Mouse (Mus musculus): ENCODE measurements around the gene Cnmd.
A peak's percentile ranks its signal among the peaks of the same experiment; 100 is the strongest.

The Cnmd gene

GRCm38 (mm10) chr14:79645378-79645777 is 16.6 kb downstream of the Cnmd start:
- DNase-seq (ENCODE audit: low spot score in 2 of 2): no peak

GRCm38 (mm10) chr14:79642063-79642462 is 19.9 kb downstream of the Cnmd start:
- DNase-seq (ENCODE audit: low spot score in 2 of 2): no peak

DNA sequence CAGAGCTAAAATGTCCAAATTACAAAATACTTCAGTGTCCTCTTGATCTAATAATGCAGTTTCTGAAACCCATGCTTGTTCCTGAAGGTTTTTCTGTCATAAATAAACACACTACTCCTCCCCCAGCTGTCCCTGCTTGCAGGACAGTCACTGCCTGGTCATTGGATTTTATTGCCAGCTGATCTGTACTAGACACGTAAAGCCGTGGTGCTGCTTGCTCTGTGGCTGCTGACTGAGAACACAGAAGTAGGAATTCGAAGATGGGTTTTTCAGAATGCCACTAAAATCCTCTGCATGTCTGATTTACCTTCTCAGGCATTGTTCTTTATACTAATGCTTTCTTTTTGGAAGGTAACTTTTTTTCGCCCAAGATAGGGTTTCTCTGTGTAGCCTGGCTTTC is 25.2 kb downstream of the Cnmd start:
- DNase-seq (ENCODE audit: low spot score in 2 of 2): no peak

DNA sequence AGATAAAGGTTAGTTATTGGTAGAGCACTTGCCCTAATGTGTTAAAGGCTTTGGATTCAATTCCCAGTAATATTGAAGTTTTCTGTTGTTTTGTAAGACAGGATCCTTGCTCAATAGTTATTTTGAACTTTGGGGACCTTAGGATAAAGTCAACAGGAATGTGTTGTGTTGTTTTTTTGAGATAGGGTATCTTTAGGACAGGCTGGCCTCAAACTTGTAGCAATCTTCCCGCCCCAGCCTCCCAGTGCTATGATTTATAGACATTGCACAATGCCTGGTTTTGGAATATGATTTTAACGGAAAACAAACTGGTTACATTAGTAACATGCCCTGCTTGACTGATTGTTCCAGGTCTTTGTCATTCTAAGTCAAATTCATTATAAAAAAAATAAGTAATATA is 28.8 kb downstream of the Cnmd start:
- no peak for DNase-seq (ENCODE audit: low spot score in 2 of 2)

DNA sequence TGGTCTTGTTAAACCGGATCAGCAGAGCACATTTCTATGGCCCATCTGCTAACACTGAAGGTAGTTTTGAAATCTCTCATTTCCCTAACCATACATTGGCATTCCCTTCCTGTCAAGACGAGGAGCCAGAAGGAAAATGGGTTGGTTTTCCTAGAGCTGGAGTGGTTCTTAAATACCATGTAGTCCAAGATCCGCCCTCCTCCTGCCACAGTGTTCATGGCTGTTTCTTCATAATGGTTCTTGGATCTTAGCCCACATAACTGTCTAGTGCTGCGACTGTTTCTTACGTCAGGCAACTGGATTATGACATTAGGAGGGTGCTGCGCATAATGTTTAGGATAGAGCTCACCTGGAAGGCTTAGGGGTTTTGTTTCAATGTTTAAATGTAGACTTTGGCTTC is 29.6 kb downstream of the Cnmd start:
- no peak for DNase-seq (ENCODE audit: low spot score in 2 of 2)

GRCm38 (mm10) chr14:79621143-79621542 is 40.8 kb downstream of the Cnmd start:
- no peak for DNase-seq (ENCODE audit: low spot score in 2 of 2)

GRCm38 (mm10) chr14:79619802-79620201 is 42.2 kb downstream of the Cnmd start:
- DNase-seq (ENCODE audit: low spot score in 2 of 2): no peak

DNA sequence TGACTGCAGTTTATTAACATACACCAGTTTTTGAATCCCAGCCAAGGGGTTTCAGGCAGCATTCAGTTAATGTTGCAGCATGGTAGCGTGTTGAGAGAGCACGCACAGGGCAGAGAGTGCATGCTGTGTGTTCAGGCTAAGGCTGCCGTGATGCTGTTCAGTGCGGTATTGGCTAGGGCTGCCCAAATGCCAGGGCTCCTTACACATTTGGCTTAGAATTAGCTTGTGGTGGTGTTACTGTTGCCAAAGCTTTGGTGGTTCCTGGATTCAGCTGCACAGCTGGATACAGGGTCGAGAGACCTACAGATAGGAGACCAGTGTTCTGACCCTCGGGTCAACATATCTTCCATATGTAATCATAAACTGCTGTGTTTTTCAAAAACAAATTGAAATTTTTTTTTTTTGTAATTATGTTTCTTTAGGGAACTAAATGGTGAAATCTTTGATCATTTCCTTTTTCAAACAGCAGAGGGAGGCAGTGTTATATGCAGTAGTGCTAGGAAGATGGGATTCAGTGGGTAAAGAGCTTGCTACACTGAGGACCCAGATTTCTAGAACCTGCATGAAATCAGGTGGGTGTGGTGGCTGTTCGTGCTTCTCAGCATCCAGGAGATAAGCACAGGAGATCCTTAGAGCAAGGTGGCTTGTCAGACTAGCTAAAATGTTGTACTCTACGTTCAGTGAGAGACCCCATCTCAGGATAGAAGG is 44.7 kb downstream of the Cnmd start:
- DNase-seq (ENCODE audit: low spot score in 2 of 2): no peak

DNA sequence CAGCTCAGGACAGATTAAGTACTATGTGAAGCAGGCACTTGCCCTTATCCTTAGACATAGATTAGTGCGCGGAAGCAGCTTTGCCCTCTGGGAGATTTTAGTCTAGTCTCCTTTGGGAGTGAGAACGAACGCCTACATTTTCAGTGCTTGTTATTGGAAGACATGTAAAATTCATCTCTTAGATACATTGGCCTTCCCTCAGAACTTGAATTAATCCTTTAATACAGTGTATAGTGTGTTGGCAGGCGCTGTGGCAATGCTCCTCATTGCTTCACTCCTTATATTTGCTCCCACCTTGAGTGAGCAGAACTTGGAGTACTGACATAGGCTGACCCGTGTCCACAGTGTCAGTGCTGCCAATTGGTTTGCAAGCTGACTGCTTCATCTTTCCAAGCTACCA is 53.7 kb downstream of the Cnmd start:
- no peak for DNase-seq (ENCODE audit: low spot score in 2 of 2)

- no peak for DNase-seq (ENCODE audit: low spot score in 2 of 2)
These were observed 54.6 kb downstream of the Cnmd start for GRCm38 (mm10) chr14:79607352-79607751.

DNA sequence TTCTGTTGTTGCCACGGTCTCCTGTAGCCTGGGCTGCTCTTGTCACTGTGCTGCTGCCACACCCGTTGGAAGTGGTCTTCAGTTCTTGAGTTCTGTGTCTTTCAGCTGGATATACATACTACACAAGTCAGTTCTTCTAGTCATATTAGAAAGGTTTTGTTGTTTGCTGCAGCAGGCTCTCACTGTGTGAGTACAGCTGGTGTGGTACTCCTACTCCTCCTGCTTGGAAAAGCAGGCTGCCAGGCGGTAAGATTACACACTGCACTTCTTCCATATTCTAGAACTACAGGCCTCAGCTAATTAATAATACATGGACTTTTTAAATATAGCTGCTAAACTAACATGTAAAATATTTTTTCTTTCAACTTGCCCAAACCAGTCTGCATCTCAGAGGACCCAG is 55.1 kb downstream of the Cnmd start:
- peak; percentile 38 to 60 for DNase-seq (ENCODE audit: low spot score in 2 of 2)

DNA sequence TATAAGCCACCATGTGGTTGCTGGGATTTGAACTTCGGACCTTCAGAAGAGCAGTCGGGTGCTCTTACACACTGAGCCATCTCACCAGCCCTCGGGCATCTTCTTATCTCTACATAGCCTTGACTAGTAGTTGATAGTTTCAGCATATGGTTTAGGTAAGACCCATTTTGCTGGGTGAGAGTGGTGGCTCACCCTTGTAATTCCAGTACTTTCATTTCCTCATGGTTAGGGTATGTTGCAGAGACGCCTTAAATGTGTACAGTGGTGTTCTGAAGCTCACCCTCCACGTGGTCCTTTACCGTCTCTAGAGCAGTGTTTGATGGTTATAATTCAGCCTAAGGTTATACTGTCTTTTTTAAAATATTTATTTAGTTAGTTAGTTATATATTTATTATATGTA is 55.6 kb downstream of the Cnmd start:
- no peak for DNase-seq (ENCODE audit: low spot score in 2 of 2)

- no peak for DNase-seq (ENCODE audit: low spot score in 2 of 2)
These were observed 56.1 kb downstream of the Cnmd start for GRCm38 (mm10) chr14:79605881-79606280.

- no peak for DNase-seq (ENCODE audit: low spot score in 2 of 2)
These were observed 65.4 kb downstream of the Cnmd start for GRCm38 (mm10) chr14:79596602-79597001.

DNA sequence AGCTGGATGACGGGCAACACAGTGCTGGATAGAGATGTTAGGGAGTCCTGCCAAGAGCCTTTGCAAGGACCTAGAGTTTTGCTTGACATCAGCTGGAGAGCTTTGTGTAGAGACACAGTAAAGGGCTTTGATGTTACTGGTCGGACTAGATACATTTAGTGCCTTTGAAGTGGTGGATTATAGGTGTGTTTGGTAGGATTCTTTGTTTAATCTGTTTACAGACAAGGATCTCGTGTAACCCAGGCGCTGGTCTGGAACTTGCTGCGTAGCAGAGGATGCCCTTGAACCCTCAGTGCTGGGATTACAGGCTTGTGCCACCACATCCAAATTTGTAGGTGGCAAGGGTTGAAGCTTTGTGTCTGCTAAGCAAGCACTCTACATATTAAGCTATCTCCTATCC is 67.9 kb downstream of the Cnmd start:
- no peak for DNase-seq (ENCODE audit: low spot score in 2 of 2)

GRCm38 (mm10) chr14:79591611-79592010 is 70.4 kb downstream of the Cnmd start:
- no peak for DNase-seq (ENCODE audit: low spot score in 2 of 2)

GRCm38 (mm10) chr14:79590916-79591315 is 71.1 kb downstream of the Cnmd start:
- DNase-seq (ENCODE audit: low spot score in 2 of 2): no peak

DNA sequence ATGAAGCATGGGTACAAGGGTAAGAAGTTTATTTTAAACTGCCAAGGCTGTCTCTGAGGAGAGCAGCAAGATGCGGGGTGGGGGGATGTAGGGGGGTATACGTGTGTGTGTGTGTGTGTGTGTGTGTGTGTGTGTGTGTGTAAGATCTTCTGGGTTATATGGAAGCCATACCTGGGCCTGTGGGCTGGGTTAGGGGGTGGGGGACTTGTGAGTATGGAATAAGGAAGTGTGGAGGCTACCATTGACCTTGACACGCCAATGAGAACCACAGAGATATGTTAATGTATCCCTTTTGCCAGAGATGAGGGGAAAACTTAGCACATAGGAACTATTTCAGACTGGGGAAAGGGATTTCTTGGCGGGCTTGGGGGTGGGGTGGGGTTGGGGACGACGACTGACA is 72.6 kb downstream of the Cnmd start:
- DNase-seq (ENCODE audit: low spot score in 2 of 2): no peak

DNA sequence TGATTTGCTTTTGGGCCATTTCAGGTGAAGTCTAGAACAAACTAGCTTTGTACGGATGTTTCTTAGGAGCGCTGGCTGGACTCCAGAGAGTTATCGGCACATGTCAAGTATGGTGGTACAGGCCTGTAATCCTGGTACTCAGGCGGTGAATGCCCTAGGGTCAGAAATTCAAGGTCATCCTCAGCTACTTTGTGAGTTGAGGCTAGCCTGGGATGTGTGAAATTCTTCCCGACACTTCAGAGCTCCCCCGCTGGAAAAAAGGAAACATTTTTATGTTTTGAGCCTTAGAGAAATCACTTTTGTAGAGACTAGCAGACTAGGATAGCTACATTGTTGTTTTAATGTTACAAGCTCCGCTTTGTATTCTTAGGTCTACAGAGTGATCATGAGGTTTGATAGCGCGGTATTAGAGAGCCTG is 73.4 kb downstream of the Cnmd start:
- peak; percentile 34 to 56 for DNase-seq (ENCODE audit: low spot score in 2 of 2)

DNA sequence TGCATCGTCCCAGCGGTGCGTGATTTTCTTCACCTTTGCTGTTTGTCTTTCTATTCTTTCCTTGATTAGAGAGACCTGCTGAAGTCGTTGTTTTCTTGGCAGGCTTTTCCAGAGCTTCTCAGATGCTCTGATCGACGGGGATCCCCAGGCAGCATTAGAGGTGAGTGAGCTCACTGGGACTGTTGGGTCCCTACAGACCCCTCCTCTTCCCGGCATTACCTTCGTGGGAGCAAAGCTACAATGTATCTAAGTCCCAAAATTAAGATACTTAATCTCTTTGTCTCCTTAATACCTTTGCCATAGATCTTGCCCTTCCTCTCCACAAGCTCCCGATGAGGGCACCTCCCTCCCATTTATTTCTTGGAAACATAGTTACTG is 74.1 kb downstream of the Cnmd start:
- DNase-seq (ENCODE audit: low spot score in 2 of 2): no peak
